Mouse (Mus musculus) cerebellum, adult 2 months (tissue): Measurements from ENCODE around the gene Zfp94.

Experiments used
- CTCF ChIP-seq: fragments of 200-500 bp; IDR thresholded peaks from 2 replicates; pipeline ENCODE4 v1.5.1; 2011; ENCODE audit warnings: low read depth, mild to moderate bottlenecking, control low read depth, low read length, moderate library complexity, borderline replicate concordance; ENCODE audit not compliant: insufficient read depth
- POLR2A ChIP-seq: fragments of 200-500 bp; IDR thresholded peaks from 2 replicates; pipeline ENCODE4 v1.6.1; 2011; ENCODE audit warnings: low read length, control low read depth, borderline replicate concordance; ENCODE audit not compliant: insufficient read depth

GRCm38 (mm10) chr7:24338241-24338640 lies 21.8 kb upstream of the Zfp94 start:
- TF ChIP-seq POLR2A (no peak), CTCF (no peak)
